Mouse (Mus musculus) forebrain, postnatal 0 days (tissue): ENCODE results near the gene Tnfrsf19. TPM values are rescaled to one million over a fixed set of nuclear protein-coding genes. Genes with fewer than 3 reads are reported as not detected.

ENCODE experiments used
- ATAC-seq: fragments of 200-750 bp; cut with Nextera tagmentation; 2 replicates; pipeline ENCODE4 v1.8.0; 2017; ENCODE audit warnings: mild to moderate bottlenecking, moderate library complexity
- DNase-seq: peaks from one replicate; pipeline ENCODE4 v3.0.0-alpha.2; 2015
- H3K27ac ChIP-seq: fragments of 300-500 bp; sonication (generic); 2 replicates; pipeline ENCODE4 v1.5.1; 2014; ENCODE audit warnings: low read depth, mild to moderate bottlenecking, antibody characterized with exemption, low read length, moderate library complexity, mixed read lengths
- H3K27me3 ChIP-seq: fragments of 300-500 bp; sonication (generic); 2 replicates; pipeline ENCODE4 v1.6.1; 2014; ENCODE audit warnings: mild to moderate bottlenecking, low read length, mixed read lengths; ENCODE audit not compliant: insufficient read depth
- H3K36me3 ChIP-seq: fragments of 300-500 bp; sonication (generic); 2 replicates; pipeline ENCODE4 v1.6.1; 2014; ENCODE audit warnings: mild to moderate bottlenecking, moderate library complexity; ENCODE audit not compliant: insufficient read depth
- H3K4me1 ChIP-seq: fragments of 300-500 bp; sonication (generic); 2 replicates; pipeline ENCODE4 v1.6.1; 2014; ENCODE audit warnings: antibody characterized with exemption; ENCODE audit not compliant: insufficient read depth
- H3K4me2 ChIP-seq: fragments of 300-500 bp; sonication (generic); 2 replicates; pipeline ENCODE4 v1.6.1; 2014; ENCODE audit warnings: low read depth, mild to moderate bottlenecking, moderate library complexity
- H3K4me3 ChIP-seq: fragments of 300-500 bp; sonication (generic); 2 replicates; pipeline ENCODE4 v1.5.1; 2014; ENCODE audit warnings: low read depth, low read length, mixed read lengths
- H3K9ac ChIP-seq: fragments of 300-500 bp; sonication (generic); 2 replicates; pipeline ENCODE4 v1.6.1; 2014; ENCODE audit warnings: mild to moderate bottlenecking
- H3K9me3 ChIP-seq: fragments of 300-500 bp; sonication (generic); 2 replicates; pipeline ENCODE4 v1.6.1; 2016; ENCODE audit warnings: low read length
- CTCF ChIP-seq: sonication (generic); IDR thresholded peaks from 2 replicates; pipeline ENCODE4 v1.5.1; 2016; ENCODE audit warnings: antibody characterized with exemption, control low read depth, low read depth
- WGBS: fragments of 180-500 bp; shearing (Covaris S2); extraction: QIAGEN DNeasy Blood & Tissue Kit; methylation state at CpG from one replicate; pipeline ENCODE4 v1.1.7; 2014; 5-methylcytosine and 5-hydroxymethylcytosine counted together
- polyA plus RNA-seq: library from polyadenylated mRNA; unstranded; fragments of >200 nt; fragmentation: Nextera tagmentation; extraction: Ambion mirVana; gene quantifications from 2 replicates; pipeline ENCODE4 v1.2.1, GENCODE M21; 2015
- total RNA-seq: library from RNA; depleted of rRNA; stranded (reverse); fragments of >200 nt; gene quantifications from 2 replicates; pipeline ENCODE4 v1.2.3, GENCODE M21; 2014

The Tnfrsf19 gene
- total and polyA plus RNA-seq, 2 experiments from 2014 or later: 56.0 to 59.5 TPM

DNA sequence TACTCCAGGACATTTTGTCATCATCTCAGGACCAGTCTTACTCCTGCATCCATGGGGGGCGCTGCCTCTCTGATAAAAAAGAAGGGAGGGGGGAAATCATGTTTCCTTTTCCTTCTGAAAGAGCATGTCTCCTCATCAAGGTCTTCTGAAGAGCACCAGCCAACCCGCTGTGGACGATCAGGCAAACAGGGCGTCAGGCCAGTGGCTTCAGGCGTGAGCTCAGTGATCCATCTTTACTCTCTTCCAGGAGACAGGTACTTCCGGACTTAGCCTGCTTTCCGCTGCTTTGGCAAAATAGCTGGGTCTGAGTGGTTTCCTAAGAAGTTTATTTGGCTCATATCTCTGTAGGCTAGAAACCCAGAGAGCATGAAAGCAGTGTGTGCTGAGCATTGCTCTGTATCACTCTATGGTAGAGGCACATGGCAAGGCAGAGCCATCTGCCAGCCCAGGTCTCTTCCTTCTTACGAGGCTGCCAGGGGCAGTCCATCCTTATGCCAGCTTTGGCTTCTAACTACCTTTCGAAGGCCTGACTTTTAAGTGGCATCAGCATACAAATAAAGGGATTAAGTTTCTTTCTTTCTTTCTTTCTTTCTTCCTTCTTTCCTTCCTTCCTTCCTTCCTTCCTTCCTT, 13.1 kb upstream of the Tnfrsf19 start:
- no peak for DNase-seq
- TF ChIP-seq CTCF: no peak
- H3K4me1 ChIP-seq: peaks cover 14% of the 10 kb centered on the region
- H3K4me3 ChIP-seq: no peak overlapping the region
- no peaks in the 10 kb centered on the region for H3K9me3 ChIP-seq
- no peaks in the 10 kb centered on the region for H3K36me3 ChIP-seq
- H3K27ac ChIP-seq: no peak overlapping the region
- H3K9ac ChIP-seq: no peak overlapping the region
- ATAC-seq: no peak
- no peaks in the 10 kb centered on the region for H3K27me3 ChIP-seq
- WGBS: 92% methylated on average over 9 of the region's 9 CpGs
- H3K4me2 ChIP-seq: no peak overlapping the region

GRCm38 (mm10) chr14:61056962-61057361, 10.7 kb upstream of the Tnfrsf19 start:
- Histone ChIP-seq H3K27ac (no peak overlapping the region), H3K4me3 (peak overlapping the region; percentile 27), H3K9ac (peak overlapping the region; percentile 40; the same call in 1 of the 2 replicates), H3K4me1 (peaks cover 11% of the 10 kb centered on the region), H3K9me3 (no peaks in the 10 kb centered on the region), H3K4me2 (peak overlapping the region; percentile 50), H3K27me3 (no peaks in the 10 kb centered on the region), H3K36me3 (no peaks in the 10 kb centered on the region)
- DNase-seq: no peak
- 25% methylated on average over 11 of the region's 11 CpGs for WGBS
- peak; percentile 46 for ATAC-seq
- TF ChIP-seq CTCF: no peak

DNA sequence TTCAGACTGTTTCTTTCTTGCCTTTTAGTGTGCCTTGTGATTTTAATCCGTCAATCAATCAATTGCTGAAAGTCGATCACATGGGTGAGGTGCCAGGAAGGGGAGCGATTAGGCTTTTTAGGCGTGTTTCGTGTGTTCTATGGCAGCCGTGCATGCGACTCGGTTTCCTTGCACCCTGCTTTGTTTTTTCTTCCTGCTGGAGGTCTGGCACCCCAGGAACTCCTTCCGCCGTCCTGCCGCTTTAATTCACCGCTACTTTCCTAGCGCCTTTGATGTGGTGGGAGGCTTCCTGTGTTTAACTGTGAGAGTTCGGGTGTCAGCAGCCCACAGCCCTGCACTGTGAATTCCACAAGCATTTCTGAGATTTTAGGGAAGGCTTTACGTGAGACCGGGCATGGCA, 10.2 kb upstream of the Tnfrsf19 start:
- Histone ChIP-seq H3K27ac (no peak overlapping the region), H3K27me3 (no peaks in the 10 kb centered on the region), H3K9me3 (no peaks in the 10 kb centered on the region), H3K4me3 (peak overlapping the region; percentile 27), H3K36me3 (no peaks in the 10 kb centered on the region), H3K9ac (peak overlapping the region; percentile 40), H3K4me1 (peaks cover 6% of the 10 kb centered on the region), H3K4me2 (peak overlapping the region; percentile 50)
- ATAC-seq: peak; percentile 47
- WGBS: under 1% methylated on average over 16 of the region's 16 CpGs
- no peak for TF ChIP-seq CTCF
- DNase-seq: peak; percentile 42

DNA sequence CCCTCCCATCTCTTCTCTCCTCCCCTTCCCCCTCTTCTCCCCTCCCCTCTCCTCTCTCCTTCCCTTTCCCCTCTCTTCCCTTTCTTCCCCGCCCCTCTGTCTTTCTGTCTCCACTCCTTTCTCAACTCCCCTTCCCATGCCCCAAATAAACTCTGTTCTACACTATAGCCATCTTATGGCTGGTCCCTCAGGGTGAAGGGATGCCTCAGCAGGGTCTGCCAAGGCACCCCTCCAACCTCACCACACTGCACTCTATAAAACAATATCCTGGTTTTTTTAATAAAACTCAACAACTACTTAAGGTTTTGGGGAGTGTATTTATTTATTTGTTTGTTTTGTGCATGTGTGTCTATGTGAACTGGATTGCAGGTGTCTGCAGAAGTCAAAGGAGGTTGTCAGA, 9.6 kb upstream of the Tnfrsf19 start:
- Histone ChIP-seq H3K36me3 (no peaks in the 10 kb centered on the region), H3K27me3 (no peaks in the 10 kb centered on the region), H3K4me1 (peaks cover 5% of the 10 kb centered on the region; the same call in 1 of the 2 replicates), H3K4me3 (0 out of 2 replicates have a peak overlapping the region, but pooled peaks have one; percentile 27), H3K9ac (no peak overlapping the region), H3K9me3 (no peaks in the 10 kb centered on the region), H3K27ac (no peak overlapping the region), H3K4me2 (peak overlapping the region; percentile 50)
- ATAC-seq (no peak), DNase-seq (no peak)
- no peak for TF ChIP-seq CTCF
- 63% methylated on average over 1 of the region's 1 CpGs for WGBS

DNA sequence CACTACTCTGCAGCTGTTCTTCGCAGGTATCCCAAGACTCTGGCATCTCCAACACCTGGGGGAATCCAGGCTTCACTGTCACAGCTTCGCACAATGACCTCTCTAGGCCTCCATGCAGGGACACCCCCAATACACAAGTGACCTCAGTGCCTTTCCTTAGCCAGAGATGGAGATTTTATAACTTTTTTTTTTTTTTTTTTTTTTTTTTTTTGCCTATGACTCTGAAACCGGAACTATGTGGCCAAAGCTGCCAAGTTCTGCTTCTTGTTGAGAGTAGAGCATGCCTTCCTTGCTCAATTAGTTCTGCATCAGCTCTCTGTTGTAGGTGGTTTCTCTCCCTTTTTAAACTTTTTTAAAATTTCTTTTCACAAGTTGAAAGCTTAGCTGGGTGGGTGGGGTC, 5.9 kb upstream of the Tnfrsf19 start:
- 91% methylated on average over 3 of the region's 3 CpGs for WGBS
- TF ChIP-seq CTCF: no peak
- H3K9me3 ChIP-seq: no peaks in the 10 kb centered on the region
- no peak overlapping the region for H3K4me3 ChIP-seq
- H3K4me2 ChIP-seq: no peak overlapping the region
- no peaks in the 10 kb centered on the region for H3K36me3 ChIP-seq
- no peak for ATAC-seq
- H3K4me1 ChIP-seq: peaks cover 6% of the 10 kb centered on the region; the same call in 1 of the 2 replicates
- H3K27me3 ChIP-seq: no peaks in the 10 kb centered on the region
- no peak overlapping the region for H3K27ac ChIP-seq
- no peak for DNase-seq
- H3K9ac ChIP-seq: no peak overlapping the region

DNA sequence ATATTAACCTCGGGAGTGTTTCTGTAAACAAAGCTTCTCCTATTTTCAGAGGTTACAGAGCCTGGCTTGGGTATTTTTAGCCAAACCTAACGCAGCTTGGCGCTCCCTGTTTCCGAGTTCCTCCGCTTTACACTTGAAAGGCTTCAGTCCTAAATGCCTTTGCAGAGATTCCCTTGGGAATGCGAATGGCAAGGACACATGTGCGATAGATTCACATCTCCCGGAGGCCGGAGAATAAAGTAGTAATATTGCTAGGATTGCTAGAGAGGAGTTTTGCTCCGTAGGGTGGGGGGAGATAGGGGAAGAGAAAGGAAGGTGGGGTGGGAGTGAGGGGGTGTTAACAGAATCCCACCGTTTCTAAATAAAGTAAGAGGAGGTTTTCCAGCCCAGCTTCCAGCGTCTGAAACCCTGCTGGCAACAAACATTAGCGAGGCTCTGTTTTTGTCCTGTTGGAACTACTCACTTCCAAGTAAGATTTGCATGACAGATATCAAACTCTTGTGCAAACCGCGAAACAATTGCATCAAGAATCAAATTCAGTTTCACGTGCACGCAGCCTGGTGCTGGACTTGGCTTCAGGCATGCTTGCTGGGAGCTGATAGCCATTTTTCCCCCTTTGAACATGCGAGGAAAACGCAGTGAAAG, 722 bp downstream of the Tnfrsf19 start:
- Histone ChIP-seq H3K27ac (peak overlapping the region; percentile 79), H3K27me3 (no peaks in the 10 kb centered on the region; the same call in 1 of the 2 replicates), H3K9me3 (no peaks in the 10 kb centered on the region), H3K9ac (peak overlapping the region; percentile 65), H3K4me3 (peak overlapping the region; percentile 49), H3K4me2 (peak overlapping the region; percentile 86), H3K36me3 (no peaks in the 10 kb centered on the region), H3K4me1 (peaks cover 7% of the 10 kb centered on the region)
- under 1% methylated on average over 19 of the region's 19 CpGs for WGBS
- ATAC-seq (no peak), DNase-seq (peak; percentile 36)
- no peak for TF ChIP-seq CTCF

DNA sequence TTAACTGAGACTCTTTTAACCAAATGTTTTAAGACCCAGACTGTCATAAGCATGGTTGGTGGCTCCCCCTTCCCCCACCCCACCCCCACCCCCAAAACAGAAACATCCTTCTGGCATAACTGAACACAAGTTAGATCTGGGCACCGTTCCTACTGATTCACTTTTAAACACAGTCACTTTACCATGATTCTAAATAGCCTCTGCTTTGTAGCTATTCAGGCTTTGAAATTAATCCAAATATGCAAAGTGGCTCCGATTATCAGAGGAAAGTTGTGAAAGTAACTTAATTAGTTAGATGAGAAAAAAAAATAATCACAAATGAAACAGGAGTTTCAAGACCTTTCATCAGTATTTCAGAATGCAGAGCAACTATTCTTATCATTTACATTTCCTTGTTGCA, 2.0 kb downstream of the Tnfrsf19 start:
- no peaks in the 10 kb centered on the region for H3K36me3 ChIP-seq
- H3K9ac ChIP-seq: no peak overlapping the region
- H3K4me3 ChIP-seq: peak overlapping the region; percentile 49
- no peaks in the 10 kb centered on the region; the same call in 1 of the 2 replicates for H3K27me3 ChIP-seq
- no peak for TF ChIP-seq CTCF
- H3K9me3 ChIP-seq: no peaks in the 10 kb centered on the region
- DNase-seq (no peak), ATAC-seq (no peak)
- 2% methylated on average over 2 of the region's 2 CpGs for WGBS
- peaks cover 7% of the 10 kb centered on the region for H3K4me1 ChIP-seq
- peak overlapping the region; percentile 86 for H3K4me2 ChIP-seq
- H3K27ac ChIP-seq: peak overlapping the region; percentile 54; the same call in 1 of the 2 replicates
